Comparison of ENCODE assay signal across 8 mouse cellular contexts in the genomic region with DNA sequence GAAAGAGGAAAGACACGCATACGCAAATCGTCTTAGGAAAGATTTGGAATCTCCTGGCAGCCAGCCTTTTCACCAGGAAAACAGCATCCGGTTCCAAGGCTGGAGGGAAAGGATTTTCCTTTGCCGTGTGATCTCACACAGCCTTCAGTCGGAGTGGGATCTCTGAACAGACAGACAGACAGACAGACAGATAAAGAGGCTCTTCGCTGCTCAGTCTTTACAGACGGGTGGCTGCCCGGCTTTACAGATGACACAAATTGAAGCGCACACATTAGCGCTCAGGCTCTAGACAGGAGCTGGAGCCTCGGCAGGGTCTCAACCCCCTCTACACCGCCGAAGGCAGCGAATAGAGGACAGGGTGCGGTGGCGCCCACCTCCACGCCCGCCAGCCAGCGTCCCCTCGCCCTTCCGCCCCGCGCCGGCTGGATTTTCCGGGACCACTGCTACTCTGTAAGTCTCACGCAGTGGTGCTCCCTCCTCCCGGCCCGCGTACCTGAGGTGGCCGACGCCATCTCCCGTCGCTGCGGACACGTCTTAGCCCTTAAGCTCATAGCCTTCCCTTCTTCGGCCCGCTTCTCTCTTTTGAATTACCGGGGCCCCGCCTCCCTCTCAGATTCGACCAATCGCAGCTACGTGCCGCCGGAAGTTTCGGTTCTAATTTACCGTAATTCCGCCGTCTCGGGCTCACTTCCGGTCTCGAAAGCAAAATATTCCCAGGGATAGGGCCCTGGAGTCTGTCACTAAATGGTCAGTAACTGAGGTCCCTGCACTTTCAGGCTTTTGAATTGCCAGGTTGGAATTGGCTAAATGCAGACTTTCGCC. TPM values are rescaled to one million over a fixed set of nuclear protein-coding genes. Genes with fewer than 3 reads are reported as not detected.
A peak's percentile ranks its signal among the peaks of the same experiment; 100 is the strongest.
DNase-seq lines count a peak whose midpoint lies in the region; ATAC-seq and TF ChIP-seq lines count a peak whose summit lies in the region.

A gene (minus strand): TSS at position 621 of the 822 bp plus-strand sequence.

- H3K27me3 ChIP-seq in forebrain, embryonic 12.5 days = no peaks in the 10 kb centered on the region
- H3K27me3 ChIP-seq in heart, postnatal 0 days (ENCODE audit: control insufficient read depth, insufficient read depth, low read length) = no peaks in the 10 kb centered on the region
- H3K27me3 ChIP-seq in neural tube, embryonic 15.5 days (replicated peaks) = no peaks in the 10 kb centered on the region

- H3K4me2 ChIP-seq in forebrain, embryonic 12.5 days = peak within 1 kb of the TSS; percentile 81
- peak within 1 kb of the TSS; percentile 98 for H3K4me2 ChIP-seq in heart, postnatal 0 days (ENCODE audit: low read depth, low read length)
- peak within 1 kb of the TSS; percentile 96 for H3K4me2 ChIP-seq in neural tube, embryonic 15.5 days

- TF ChIP-seq EP300 in heart, postnatal 0 days (IDR thresholded peaks at IDR 0.05; ENCODE audit: low read depth) = no peak

- under 1% methylated on average over 53 of the region's 53 CpGs for WGBS in forebrain, embryonic 12.5 days
- under 1% methylated on average over 53 of the region's 53 CpGs for WGBS in heart, postnatal 0 days
- WGBS in lung, adult 2 months = under 1% methylated on average over 53 of the region's 53 CpGs
- WGBS in neural tube, embryonic 15.5 days = under 1% methylated on average over 53 of the region's 53 CpGs

- H3K9ac ChIP-seq in forebrain, embryonic 12.5 days = peak within 1 kb of the TSS; percentile 94
- H3K9ac ChIP-seq in heart, postnatal 0 days (replicated peaks; ENCODE audit: low read depth, low read length) = peak within 1 kb of the TSS; percentile 84
- peak within 1 kb of the TSS; percentile 68 for H3K9ac ChIP-seq in neural tube, embryonic 15.5 days (replicated peaks)

- peaks cover 23% of the 10 kb centered on the region for H3K4me1 ChIP-seq in forebrain, embryonic 12.5 days
- peaks cover 15% of the 10 kb centered on the region; the same call in 1 of the 2 replicates for H3K4me1 ChIP-seq in heart, postnatal 0 days (ENCODE audit: control insufficient read depth, insufficient read depth)
- H3K4me1 ChIP-seq in lung, adult 2 months (ENCODE audit: control insufficient read depth, insufficient read depth, low read length) = no peaks in the 10 kb centered on the region; the same call in 1 of the 2 replicates
- peaks cover 13% of the 10 kb centered on the region for H3K4me1 ChIP-seq in neural tube, embryonic 15.5 days

- no peak for TF ChIP-seq POLR2A in lung, adult 2 months (IDR thresholded peaks at IDR 0.05; ENCODE audit: borderline replicate concordance, extremely low read depth, low read depth, low read length)

- TF ChIP-seq CTCF in heart, postnatal 0 days (IDR thresholded peaks at IDR 0.05; ENCODE audit: low read depth) = no peak
- no peak for TF ChIP-seq CTCF in lung, adult 2 months (IDR thresholded peaks at IDR 0.05; ENCODE audit: insufficient read depth, low read length)

- H3K27ac ChIP-seq in forebrain, embryonic 12.5 days = peak within 1 kb of the TSS; percentile 80
- H3K27ac ChIP-seq in heart, postnatal 0 days (ENCODE audit: low read depth) = peak within 1 kb of the TSS; percentile 79
- peak within 1 kb of the TSS; percentile 74 for H3K27ac ChIP-seq in neural tube, embryonic 15.5 days (replicated peaks)

- H3K9me3 ChIP-seq in forebrain, embryonic 12.5 days = no peaks in the 10 kb centered on the region
- 0 out of 2 replicates have a peak, but pooled peaks cover 2% of the 10 kb centered on the region for H3K9me3 ChIP-seq in heart, postnatal 0 days (replicated peaks; ENCODE audit: control insufficient read depth, low read length)
- no peaks in the 10 kb centered on the region for H3K9me3 ChIP-seq in neural tube, embryonic 15.5 days (replicated peaks)

- peaks cover 21% of the 10 kb centered on the region for H3K36me3 ChIP-seq in forebrain, embryonic 12.5 days (replicated peaks)
- H3K36me3 ChIP-seq in heart, postnatal 0 days (replicated peaks; ENCODE audit: control insufficient read depth, insufficient read depth, low read length) = 0 out of 2 replicates have a peak, but pooled peaks cover 11% of the 10 kb centered on the region
- H3K36me3 ChIP-seq in neural tube, embryonic 15.5 days = no peaks in the 10 kb centered on the region

- peak; percentile 89 for ATAC-seq in forebrain, embryonic 12.5 days (ENCODE audit: low FRiP score)
- ATAC-seq in heart, postnatal 0 days (ENCODE audit: insufficient read depth, low read depth) = peak; percentile 92
- peak; percentile 81 for ATAC-seq in neural tube, embryonic 15.5 days (ENCODE audit: low FRiP score)

- H3K4me3 ChIP-seq in forebrain, embryonic 12.5 days (replicated peaks) = peak within 1 kb of the TSS; percentile 92
- peak within 1 kb of the TSS; percentile 97 for H3K4me3 ChIP-seq in heart, postnatal 0 days (ENCODE audit: low read depth, low read length)
- peak within 1 kb of the TSS; percentile 81 for H3K4me3 ChIP-seq in lung, adult 2 months (replicated peaks; ENCODE audit: extremely low read depth, low read depth, low read length)
- H3K4me3 ChIP-seq in neural tube, embryonic 15.5 days (replicated peaks) = peak within 1 kb of the TSS; percentile 68

- DNase-seq in ES-CJ7 (ENCODE audit: low read depth, low spot score) = peak; percentile 84
- DNase-seq in c-Kit-positive CD71-positive TER-119-positive erythroid progenitor cells, embryonic 14.5 days (ENCODE audit: low spot score) = peak; percentile 90
- peak; percentile 85 for DNase-seq in heart, postnatal 0 days (ENCODE audit: low spot score)
- DNase-seq in kidney, postnatal 36 days = peak; percentile 93
- DNase-seq in lung, adult 2 months = peak; percentile 92
- DNase-seq in testis, postnatal 10 days (ENCODE audit: low spot score) = peak; percentile 94

RNA-seq across cellular contexts. Expression of the gene that starts here (rescaled TPM):
- polyA plus RNA-seq in forebrain, embryonic 12.5 days (2016; fragmentation: Nextera tagmentation; extraction: Ambion mirVana) = 163 and 170 TPM in 2 replicates
- 20.9 and 43.1 TPM in 2 replicates for total RNA-seq in heart, postnatal 0 days (2014; rRNA removed; ENCODE audit: low replicate concordance)
- polyA plus RNA-seq in heart, postnatal 0 days (2015; fragmentation: Nextera tagmentation; extraction: Ambion mirVana) = 22.4 and 22.8 TPM in 2 replicates
- 0.78 and 1.3 TPM in 2 replicates for polyA plus RNA-seq in lung, adult 2 months (2012; rRNA removed)
- 20.0 and 40.9 TPM in 2 replicates for polyA plus RNA-seq in neural tube, embryonic 15.5 days (2015; fragmentation: Nextera tagmentation; extraction: Ambion mirVana)

Comparison
In these comparisons a context has a peak if more than half of its experiments do, and no peak if none do; other contexts are left out.
1. Peak in every context shown above with its lines: DNase-seq, ATAC-seq, H3K4me3 ChIP-seq and H3K27ac ChIP-seq.